Mouse (Mus musculus): ENCODE measurements around the gene Gm10198.
A peak's percentile ranks its signal among the peaks of the same experiment; 100 is the strongest.

The Gm10198 gene

GRCm38 (mm10) chr13:111592485-111592884 lies at the start of gene Gm10198:
Gene Gm10198, plus strand, starts transcription at chr13:111592785.
- no peak for DNase-seq

- DNase-seq, result no peak
Observed at GRCm38 (mm10) chr13:111545286-111545685, 47.3 kb upstream of the Gm10198 start.

- DNase-seq, result no peak
Observed at GRCm38 (mm10) chr13:111552769-111553168, 39.8 kb upstream of the Gm10198 start.

- DNase-seq, result no peak
Observed at GRCm38 (mm10) chr13:111553182-111553581, 39.4 kb upstream of the Gm10198 start.

GRCm38 (mm10) chr13:111553941-111554340 lies 38.6 kb upstream of the Gm10198 start:
- no peak for DNase-seq

- no peak for DNase-seq
Observed at GRCm38 (mm10) chr13:111555333-111555732, 37.3 kb upstream of the Gm10198 start.

- no peak for DNase-seq
Observed at GRCm38 (mm10) chr13:111556375-111556774, 36.2 kb upstream of the Gm10198 start.

- no peak for DNase-seq
Observed at GRCm38 (mm10) chr13:111560152-111560551, 32.4 kb upstream of the Gm10198 start.

- no peak for DNase-seq
Observed at GRCm38 (mm10) chr13:111562595-111562994, 30.0 kb upstream of the Gm10198 start.

- DNase-seq, result no peak
Observed at GRCm38 (mm10) chr13:111574196-111574595, 18.4 kb upstream of the Gm10198 start.

GRCm38 (mm10) chr13:111577177-111577576 lies 15.4 kb upstream of the Gm10198 start:
- DNase-seq, result no peak

- no peak for DNase-seq
Observed at GRCm38 (mm10) chr13:111580054-111580453, 12.5 kb upstream of the Gm10198 start.

- DNase-seq, result no peak
Observed at GRCm38 (mm10) chr13:111598111-111598510, 5.5 kb downstream of the Gm10198 start.

- DNase-seq, result no peak
Observed at GRCm38 (mm10) chr13:111601383-111601782, 8.8 kb downstream of the Gm10198 start.

GRCm38 (mm10) chr13:111604826-111605225 lies 12.2 kb downstream of the Gm10198 start:
- DNase-seq, result no peak

- no peak for DNase-seq
Observed at GRCm38 (mm10) chr13:111616168-111617125, 23.9 kb downstream of the Gm10198 start.

- DNase-seq, result no peak
Observed at GRCm38 (mm10) chr13:111620433-111620832, 27.8 kb downstream of the Gm10198 start.

- no peak for DNase-seq
Observed at GRCm38 (mm10) chr13:111622425-111622824, 29.8 kb downstream of the Gm10198 start.

- DNase-seq, result no peak
Observed at GRCm38 (mm10) chr13:111623112-111623511, 30.5 kb downstream of the Gm10198 start.

GRCm38 (mm10) chr13:111624115-111624514 lies 31.5 kb downstream of the Gm10198 start:
- no peak for DNase-seq

- peak; percentile 70 for DNase-seq
Observed at GRCm38 (mm10) chr13:111634163-111635160, 41.9 kb downstream of the Gm10198 start.

GRCm38 (mm10) chr13:111640319-111640718 lies 47.7 kb downstream of the Gm10198 start:
- DNase-seq, result no peak

Data from thymus, postnatal 14 days (tissue).